Mouse (Mus musculus) midbrain, embryonic 11.5 days (tissue): ENCODE measurements around the gene Gpt2. TPM values are rescaled to one million over a fixed set of nuclear protein-coding genes. Genes with fewer than 3 reads are reported as not detected.

Experiments used
- ATAC-seq: fragments of 200-750 bp; cut with Nextera tagmentation; 2 replicates; pipeline ENCODE4 v1.8.0; 2017; ENCODE audit warnings: moderate TSS enrichment, moderate library complexity; ENCODE audit not compliant: low FRiP score
- DNase-seq: peaks from one replicate; pipeline ENCODE4 v3.0.0; 2015; ENCODE audit warnings: low spot score; ENCODE audit errors: missing footprints
- H3K27ac ChIP-seq: fragments of 300-500 bp; sonication (generic); 2 replicates; pipeline ENCODE4 v1.5.1; 2014; ENCODE audit warnings: low read depth, low read length
- H3K27me3 ChIP-seq: fragments of 300-500 bp; sonication (generic); 2 replicates; pipeline ENCODE4 v1.6.1; 2014; ENCODE audit warnings: mild to moderate bottlenecking, low read length, moderate library complexity, mixed read lengths; ENCODE audit not compliant: control insufficient read depth, insufficient read depth
- H3K36me3 ChIP-seq: fragments of 300-500 bp; sonication (generic); 2 replicates; pipeline ENCODE4 v1.6.1; 2014; ENCODE audit warnings: mild to moderate bottlenecking, low read length, moderate library complexity, mixed read lengths; ENCODE audit not compliant: control insufficient read depth, insufficient read depth
- H3K4me1 ChIP-seq: fragments of 300-500 bp; sonication (generic); 2 replicates; pipeline ENCODE4 v1.6.1; 2014; ENCODE audit warnings: low read length; ENCODE audit not compliant: control insufficient read depth, insufficient read depth
- H3K4me2 ChIP-seq: fragments of 300-500 bp; sonication (generic); 2 replicates; pipeline ENCODE4 v1.6.1; 2014; ENCODE audit warnings: mild to moderate bottlenecking, moderate library complexity
- H3K4me3 ChIP-seq: fragments of 300-500 bp; sonication (generic); 2 replicates; pipeline ENCODE4 v1.5.1; 2014; ENCODE audit warnings: low read depth, low read length
- H3K9ac ChIP-seq: fragments of 300-500 bp; sonication (generic); 2 replicates; pipeline ENCODE4 v1.6.1; 2014; ENCODE audit warnings: low read length
- H3K9me3 ChIP-seq: fragments of 300-500 bp; sonication (generic); 2 replicates; pipeline ENCODE4 v1.6.1; 2016; ENCODE audit warnings: low read length; ENCODE audit not compliant: control insufficient read depth
- WGBS: fragments of 180-500 bp; shearing (Covaris S2); extraction: QIAGEN DNeasy Blood & Tissue Kit; methylation state at CpG from one replicate; pipeline ENCODE4 v1.1.7; 2014; 5-methylcytosine and 5-hydroxymethylcytosine counted together
- polyA plus RNA-seq: library from polyadenylated mRNA; unstranded; fragments of >200 nt; fragmentation: Nextera tagmentation; extraction: Ambion mirVana; gene quantifications from 2 replicates; pipeline ENCODE4 v1.2.1, GENCODE M21; 2014

The Gpt2 gene
- 36.5 and 38.1 TPM in 2 replicates for polyA plus RNA-seq

DNA sequence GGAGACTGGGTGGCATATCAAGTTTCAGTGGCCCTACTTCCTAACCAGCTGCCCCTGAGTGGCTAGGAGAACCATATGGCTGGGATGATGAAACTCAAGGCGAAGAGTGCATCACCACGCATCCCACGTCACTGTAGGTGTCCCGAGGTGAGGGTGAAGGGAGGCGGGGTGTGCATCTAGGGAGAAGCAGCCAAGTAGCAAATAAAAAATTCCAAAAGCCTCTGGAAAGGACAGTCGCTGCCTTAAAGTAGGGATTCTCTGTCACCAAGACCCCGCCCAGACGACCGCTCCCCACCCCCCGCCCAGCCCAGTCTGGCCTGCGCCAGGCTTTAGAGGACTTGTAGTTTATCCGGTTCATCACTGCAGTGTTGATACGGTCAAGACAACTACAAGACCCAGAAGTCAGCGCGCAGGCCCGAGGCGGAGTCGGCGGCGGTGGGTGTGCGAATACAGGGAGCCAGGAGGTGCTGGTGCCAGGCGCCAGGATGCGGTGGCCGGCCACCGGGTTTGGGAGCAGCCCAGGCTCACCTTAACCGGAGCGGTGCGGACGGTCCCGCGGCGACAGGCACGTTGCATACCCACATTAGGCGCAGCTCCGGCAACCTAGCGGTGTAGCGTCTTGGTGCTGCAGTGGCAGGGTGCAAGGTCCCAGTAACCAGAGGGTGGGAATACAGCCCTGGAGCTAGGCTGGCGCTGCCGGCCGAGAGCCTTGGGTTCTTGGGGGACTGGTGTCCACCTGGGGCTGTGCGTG is at the start of gene Gpt2:
Gene Gpt2, plus strand, starts transcription at position 452 of the 751 bp plus-strand sequence.
- peak within 1 kb of the TSS; percentile 66 for H3K4me3 ChIP-seq
- WGBS = 2% methylated on average over 41 of the region's 41 CpGs
- DNase-seq = peak; percentile 98

DNA sequence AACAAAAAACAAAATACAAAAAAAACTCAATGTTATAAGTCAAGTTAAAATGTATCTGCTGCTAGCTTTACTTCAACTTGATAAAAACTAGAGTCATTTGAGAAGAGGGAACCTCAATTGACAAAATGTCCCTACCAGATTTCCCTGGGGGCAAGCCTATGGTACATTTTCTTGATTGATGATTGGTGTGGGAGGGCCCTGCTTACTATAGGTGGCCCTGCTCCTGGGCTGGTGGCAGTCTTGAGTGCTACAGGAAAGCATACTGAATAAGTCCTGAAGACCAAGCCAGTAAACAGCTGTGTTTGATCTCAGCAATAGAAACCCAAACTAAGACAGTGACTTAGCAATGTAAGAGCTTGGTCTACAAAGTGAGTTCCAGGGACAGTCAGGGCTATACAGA is 48.3 kb upstream of the Gpt2 start:
- DNase-seq = peak; percentile 57
- H3K4me1 ChIP-seq = no peaks in the 10 kb centered on the region
- no peaks in the 10 kb centered on the region for H3K27me3 ChIP-seq
- no peaks in the 10 kb centered on the region for H3K36me3 ChIP-seq
- H3K9ac ChIP-seq = no peak overlapping the region
- no peak overlapping the region for H3K4me3 ChIP-seq
- H3K9me3 ChIP-seq = no peaks in the 10 kb centered on the region
- H3K4me2 ChIP-seq = no peak overlapping the region
- ATAC-seq = no peak
- no peak overlapping the region for H3K27ac ChIP-seq

More for the DNA sequence above, at the start of gene Gpt2:
- Histone ChIP-seq H3K36me3 (no peaks in the 10 kb centered on the region), H3K27me3 (no peaks in the 10 kb centered on the region), H3K9me3 (no peaks in the 10 kb centered on the region), H3K27ac (no peak within 1 kb of the TSS), H3K4me2 (peak within 1 kb of the TSS; percentile 93), H3K9ac (peak within 1 kb of the TSS; percentile 78), H3K4me1 (peaks cover 3% of the 10 kb centered on the region; the same call in 1 of the 2 replicates)
- ATAC-seq = peak; percentile 99

DNA sequence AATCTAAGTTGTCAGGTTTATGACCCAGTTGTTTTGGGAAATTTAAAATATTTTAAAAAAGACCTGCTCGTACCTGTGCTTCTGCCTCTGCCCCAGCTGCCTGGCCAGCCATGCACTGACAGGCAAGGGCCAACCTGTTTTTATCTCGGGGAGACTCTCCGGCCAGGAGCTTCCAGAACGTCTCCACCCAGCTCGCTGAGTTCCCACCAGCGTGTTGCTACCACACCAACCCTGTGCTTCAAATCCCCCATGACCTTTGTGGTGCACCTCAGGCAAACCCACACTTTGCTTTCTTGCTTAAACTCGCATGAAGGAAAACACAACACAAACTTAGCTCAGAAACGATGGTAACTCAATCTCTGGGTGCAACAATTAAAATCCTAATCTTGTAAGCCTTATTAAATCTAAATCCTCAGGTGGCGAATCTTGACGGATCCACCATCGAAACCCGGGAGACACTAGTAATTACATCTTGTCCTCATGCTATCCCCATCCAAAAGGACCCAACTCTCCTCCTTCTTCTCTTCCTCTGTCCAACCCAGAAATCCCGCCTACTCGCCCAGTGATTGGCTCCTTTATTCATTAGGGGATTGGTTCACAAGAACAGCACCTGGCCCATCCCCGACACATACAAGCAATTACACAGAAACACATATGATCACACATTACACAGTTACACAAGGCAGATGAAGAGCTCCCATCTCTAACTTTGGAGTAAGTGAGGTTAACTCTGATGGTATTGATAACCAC is 46.3 kb upstream of the Gpt2 start:
- Histone ChIP-seq H3K27me3 (no peaks in the 10 kb centered on the region), H3K9ac (no peak overlapping the region), H3K9me3 (no peaks in the 10 kb centered on the region), H3K4me2 (no peak overlapping the region), H3K4me1 (no peaks in the 10 kb centered on the region), H3K36me3 (no peaks in the 10 kb centered on the region), H3K4me3 (no peak overlapping the region), H3K27ac (no peak overlapping the region)
- ATAC-seq (no peak), DNase-seq (peak; percentile 81)
- 83% methylated on average over 15 of the region's 15 CpGs for WGBS

DNA sequence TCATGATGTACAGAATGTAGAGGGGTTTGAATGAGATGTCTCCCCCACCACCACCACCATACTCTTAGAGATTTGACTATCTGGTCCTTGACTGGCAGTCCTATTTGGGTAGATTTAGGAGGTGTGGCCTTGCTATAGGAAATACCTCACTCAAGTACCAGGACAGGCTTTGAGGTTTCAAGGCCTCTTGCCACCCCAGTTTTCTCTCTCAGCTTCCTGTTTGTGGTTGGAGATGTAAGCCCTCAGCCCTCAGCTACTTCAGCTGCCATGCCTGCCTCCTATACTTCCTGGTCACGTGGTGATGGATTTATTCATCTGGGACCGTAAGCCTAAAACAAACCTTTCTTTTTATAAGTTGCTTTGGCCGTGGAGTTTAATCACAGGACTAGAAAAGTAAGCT is 42.0 kb upstream of the Gpt2 start:
- H3K9ac ChIP-seq = no peak overlapping the region
- no peak overlapping the region for H3K4me2 ChIP-seq
- no peak overlapping the region for H3K4me3 ChIP-seq
- no peaks in the 10 kb centered on the region for H3K9me3 ChIP-seq
- no peaks in the 10 kb centered on the region for H3K27me3 ChIP-seq
- peaks cover 3% of the 10 kb centered on the region; the same call in 1 of the 2 replicates for H3K4me1 ChIP-seq
- DNase-seq (no peak), ATAC-seq (no peak)
- H3K27ac ChIP-seq = no peak overlapping the region
- no peaks in the 10 kb centered on the region for H3K36me3 ChIP-seq
- WGBS = 81% methylated on average over 3 of the region's 3 CpGs

DNA sequence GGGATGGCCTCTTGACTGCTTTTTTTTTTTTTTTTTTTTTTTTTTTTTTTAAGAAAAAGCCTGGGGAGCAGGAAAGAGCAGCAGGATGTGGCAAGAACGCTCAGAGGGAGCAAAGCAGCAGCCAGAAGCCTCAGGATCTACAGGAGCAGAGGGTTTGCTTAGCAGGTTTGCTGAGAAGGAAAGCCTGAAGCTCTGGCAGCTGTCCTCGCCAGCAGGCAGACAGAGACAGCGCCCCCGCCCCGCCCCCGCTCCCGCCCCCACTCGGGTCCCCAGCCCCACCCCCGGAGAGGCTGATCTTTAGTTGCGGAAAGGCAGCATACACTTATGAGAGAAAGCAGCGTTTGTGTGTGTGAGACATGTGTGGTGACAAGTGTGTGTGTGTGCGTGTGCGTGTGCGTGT is 40.0 kb upstream of the Gpt2 start:
- Histone ChIP-seq H3K4me1 (peaks cover 3% of the 10 kb centered on the region; the same call in 1 of the 2 replicates), H3K27me3 (no peaks in the 10 kb centered on the region), H3K36me3 (no peaks in the 10 kb centered on the region), H3K9ac (no peak overlapping the region), H3K27ac (no peak overlapping the region), H3K4me3 (no peak overlapping the region), H3K9me3 (no peaks in the 10 kb centered on the region), H3K4me2 (no peak overlapping the region)
- DNase-seq (no peak), ATAC-seq (no peak)
- WGBS = 20% methylated on average over 14 of the region's 14 CpGs

DNA sequence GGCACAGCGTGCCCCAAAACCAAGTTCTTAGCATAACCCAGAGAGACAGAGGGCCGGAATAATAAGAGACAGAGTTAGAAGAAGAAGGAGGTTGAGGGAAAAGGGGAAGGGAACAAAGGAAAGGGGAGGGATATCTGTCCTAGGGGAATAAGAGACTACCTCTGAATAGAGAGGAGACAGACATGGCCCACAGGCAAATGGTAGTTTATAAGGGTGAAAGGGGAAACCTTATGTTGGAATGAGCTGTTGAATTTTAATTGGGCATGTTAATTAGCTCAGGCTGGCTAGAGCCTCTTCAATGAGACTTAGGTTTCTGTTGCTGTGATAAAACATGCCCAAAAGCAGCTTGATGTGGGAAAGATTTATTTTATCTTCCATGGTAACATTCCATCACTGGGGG is 39.1 kb upstream of the Gpt2 start:
- ATAC-seq (no peak), DNase-seq (no peak)
- Histone ChIP-seq H3K9me3 (no peaks in the 10 kb centered on the region), H3K4me2 (no peak overlapping the region), H3K4me3 (no peak overlapping the region), H3K9ac (no peak overlapping the region), H3K27me3 (no peaks in the 10 kb centered on the region), H3K36me3 (no peaks in the 10 kb centered on the region), H3K4me1 (peaks cover 3% of the 10 kb centered on the region; the same call in 1 of the 2 replicates), H3K27ac (no peak overlapping the region; the same call in 1 of the 2 replicates)
- 76% methylated on average over 2 of the region's 2 CpGs for WGBS

DNA sequence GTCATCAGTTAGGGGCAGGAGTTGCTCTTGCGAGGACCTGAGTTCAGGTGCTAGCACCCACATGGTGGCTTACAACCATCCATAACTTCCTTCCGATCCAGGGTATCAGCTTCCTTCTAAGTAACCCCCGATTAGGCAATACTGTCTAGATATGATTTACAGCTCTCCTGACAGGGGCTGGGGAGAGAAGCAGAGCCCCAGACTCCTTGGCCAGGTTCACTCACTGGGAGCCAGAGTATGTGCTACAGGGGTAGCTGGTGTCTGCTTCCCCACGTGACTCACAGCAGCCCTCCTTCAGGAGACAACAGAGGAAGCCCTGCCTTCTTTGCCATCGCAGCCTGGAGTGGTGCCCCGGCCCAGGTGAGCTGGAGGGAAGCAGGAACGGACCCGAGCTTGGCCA is 37.6 kb upstream of the Gpt2 start:
- peaks cover 3% of the 10 kb centered on the region; the same call in 1 of the 2 replicates for H3K4me1 ChIP-seq

DNA sequence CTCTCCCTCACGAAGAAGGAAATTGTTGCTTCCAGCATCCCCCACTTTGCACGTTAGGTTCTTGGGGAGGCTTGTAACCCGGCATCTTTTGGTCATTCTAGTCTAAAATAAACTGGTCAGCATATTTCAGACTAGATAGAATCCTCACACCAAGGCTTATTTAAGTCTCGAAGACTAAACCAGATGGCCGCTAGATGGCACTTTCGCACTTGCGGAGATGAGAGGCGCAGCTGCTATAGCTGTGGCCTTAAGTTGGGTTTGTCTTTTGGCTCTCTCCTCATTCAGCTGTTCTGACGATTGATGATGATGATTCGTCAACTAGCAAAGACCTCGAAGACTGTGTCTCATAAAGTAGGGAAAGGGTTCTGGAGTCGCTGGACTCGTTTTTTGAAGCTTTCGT is 35.8 kb upstream of the Gpt2 start:
- 0 out of 2 replicates have a peak, but pooled peaks have one; percentile 22 for ATAC-seq
- no peaks in the 10 kb centered on the region for H3K9me3 ChIP-seq
- H3K27ac ChIP-seq = no peak overlapping the region
- peak; percentile 96 for DNase-seq
- H3K4me2 ChIP-seq = no peak overlapping the region
- 15% methylated on average over 14 of the region's 14 CpGs for WGBS
- H3K9ac ChIP-seq = no peak overlapping the region
- no peak overlapping the region for H3K4me3 ChIP-seq
- H3K27me3 ChIP-seq = no peaks in the 10 kb centered on the region
- peaks cover 3% of the 10 kb centered on the region; the same call in 1 of the 2 replicates for H3K4me1 ChIP-seq
- no peaks in the 10 kb centered on the region for H3K36me3 ChIP-seq

More for the DNA sequence above, 37.6 kb upstream of the Gpt2 start:
- no peak overlapping the region for H3K9ac ChIP-seq
- WGBS = 74% methylated on average over 8 of the region's 8 CpGs
- ATAC-seq = no peak
- no peak for DNase-seq
- no peaks in the 10 kb centered on the region for H3K9me3 ChIP-seq
- H3K4me2 ChIP-seq = no peak overlapping the region
- H3K27me3 ChIP-seq = no peaks in the 10 kb centered on the region
- no peaks in the 10 kb centered on the region for H3K36me3 ChIP-seq
- no peak overlapping the region for H3K27ac ChIP-seq
- H3K4me3 ChIP-seq = no peak overlapping the region

DNA sequence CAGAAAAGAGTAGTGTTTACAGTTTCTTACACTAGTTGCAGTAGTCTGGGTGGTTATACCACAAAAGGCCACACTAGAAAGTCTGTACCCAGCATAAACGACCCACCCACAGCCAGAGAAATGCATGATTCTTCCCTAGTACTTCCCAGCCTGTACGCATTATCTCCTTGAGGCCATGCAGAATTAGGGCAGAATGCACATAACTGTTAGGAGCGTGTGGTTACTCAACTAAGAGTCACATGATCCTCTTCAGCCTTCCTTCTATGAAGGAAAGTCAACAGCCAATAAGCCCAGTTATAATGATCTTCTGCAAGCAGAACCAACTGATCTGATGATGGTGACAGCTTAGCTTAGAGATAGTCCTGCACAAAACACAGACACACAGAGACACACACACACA is 32.8 kb upstream of the Gpt2 start:
- H3K27me3 ChIP-seq = no peaks in the 10 kb centered on the region
- no peak overlapping the region for H3K27ac ChIP-seq
- DNase-seq (no peak), ATAC-seq (no peak)
- H3K4me3 ChIP-seq = no peak overlapping the region
- no peaks in the 10 kb centered on the region for H3K4me1 ChIP-seq
- H3K36me3 ChIP-seq = no peaks in the 10 kb centered on the region
- H3K9ac ChIP-seq = no peak overlapping the region
- H3K4me2 ChIP-seq = no peak overlapping the region
- 77% methylated on average over 3 of the region's 3 CpGs for WGBS
- no peaks in the 10 kb centered on the region for H3K9me3 ChIP-seq
